Mouse (Mus musculus): Measurements from ENCODE around the gene B4galnt2. TPM values are rescaled to one million over a fixed set of nuclear protein-coding genes. Genes with fewer than 3 reads are reported as not detected.

B4galnt2 gene
- polyA plus RNA-seq, 1 experiment = 0.14 TPM

GRCm38 (mm10) chr11:95840694-95841497 is 73.8 kb downstream of the B4galnt2 start:
- no peak for TF ChIP-seq POLR2AphosphoS2 (IDR thresholded peaks at IDR 0.05; ENCODE audit: insufficient read length, low read depth)
- no peak for TF ChIP-seq MYOG (IDR thresholded peaks at IDR 0.05; ENCODE audit: control insufficient read depth in 1 of 3, insufficient read depth in 1 of 3, insufficient read length in 2 of 3, low read depth in 2 of 3)
- TF ChIP-seq TCF12 (IDR thresholded peaks at IDR 0.05; ENCODE audit: insufficient read depth, poor library complexity, severe bottlenecking) = no peak
- no peak for TF ChIP-seq POLR2A (IDR thresholded peaks at IDR 0.05; ENCODE audit: insufficient read length, low read depth)
- TF ChIP-seq USF1 (IDR thresholded peaks at IDR 0.05; ENCODE audit: low read depth) = no peak
- TF ChIP-seq TCF3 (IDR thresholded peaks at IDR 0.05; ENCODE audit: insufficient read length, low read depth) = no peak
- TF ChIP-seq REST (IDR thresholded peaks at IDR 0.05; ENCODE audit: insufficient read depth, insufficient read length) = no peak
- TF ChIP-seq E2F4 (IDR thresholded peaks at IDR 0.05; ENCODE audit: insufficient read depth) = no peak
- TF ChIP-seq MYOD1 (IDR thresholded peaks at IDR 0.05; ENCODE audit: control insufficient read depth in 1 of 3, insufficient read length in 2 of 3, low read depth in 2 of 3) = no peak
- TF ChIP-seq CEBPB (IDR thresholded peaks at IDR 0.05; ENCODE audit: insufficient read depth, poor library complexity, severe bottlenecking) = no peak
- no peak for TF ChIP-seq SRF (IDR thresholded peaks at IDR 0.05; ENCODE audit: control insufficient read depth, insufficient read length, low read depth)
- TF ChIP-seq MAX (IDR thresholded peaks at IDR 0.05; ENCODE audit: low read depth) = no peak
- H3K4me2 ChIP-seq (ENCODE audit: low read depth) = no peak overlapping the region
- H3ac ChIP-seq (ENCODE audit: control insufficient read depth, insufficient read length) = no peak overlapping the region
- H3K36me3 ChIP-seq (ENCODE audit: control insufficient read depth, insufficient read depth) = no peaks in the 10 kb centered on the region
- H3K4me3 ChIP-seq = no peak overlapping the region
- no peaks in the 10 kb centered on the region for H3K27me3 ChIP-seq (ENCODE audit: control insufficient read depth, insufficient read depth, insufficient read length)
- H3K79me2 ChIP-seq (ENCODE audit: control insufficient read depth, insufficient read depth) = no peaks in the 10 kb centered on the region

GRCm38 (mm10) chr11:95838999-95839868 is 75.5 kb downstream of the B4galnt2 start:
- H3K27me3 ChIP-seq (ENCODE audit: control insufficient read depth, insufficient read depth, insufficient read length) = no peaks in the 10 kb centered on the region
- no peak overlapping the region for H3K4me2 ChIP-seq (ENCODE audit: low read depth)

GRCm38 (mm10) chr11:95838598-95838997 is 76.1 kb downstream of the B4galnt2 start:
- no peak overlapping the region for H3K4me3 ChIP-seq

More at GRCm38 (mm10) chr11:95838999-95839868, 75.5 kb downstream of the B4galnt2 start:
- Histone ChIP-seq H3K36me3 (ENCODE audit: control insufficient read depth, insufficient read depth) (no peaks in the 10 kb centered on the region), H3ac (ENCODE audit: control insufficient read depth, insufficient read length) (no peak overlapping the region), H3K79me2 (ENCODE audit: control insufficient read depth, insufficient read depth) (no peaks in the 10 kb centered on the region), H3K4me3 (no peak overlapping the region)
- TF ChIP-seq MYOG (IDR thresholded peaks at IDR 0.05; ENCODE audit: control insufficient read depth in 1 of 3, insufficient read depth in 1 of 3, insufficient read length in 2 of 3, low read depth in 2 of 3) (no peak), E2F4 (IDR thresholded peaks at IDR 0.05; ENCODE audit: insufficient read depth) (no peak), SRF (IDR thresholded peaks at IDR 0.05; ENCODE audit: control insufficient read depth, insufficient read length, low read depth) (no peak), REST (IDR thresholded peaks at IDR 0.05; ENCODE audit: insufficient read depth, insufficient read length) (no peak), TCF3 (IDR thresholded peaks at IDR 0.05; ENCODE audit: insufficient read length, low read depth) (no peak), MAX (IDR thresholded peaks at IDR 0.05; ENCODE audit: low read depth) (no peak), CEBPB (IDR thresholded peaks at IDR 0.05; ENCODE audit: insufficient read depth, poor library complexity, severe bottlenecking) (no peak), MYOD1 (IDR thresholded peaks at IDR 0.05; ENCODE audit: control insufficient read depth in 1 of 3, insufficient read length in 2 of 3, low read depth in 2 of 3) (no peak), TCF12 (IDR thresholded peaks at IDR 0.05; ENCODE audit: insufficient read depth, poor library complexity, severe bottlenecking) (no peak), POLR2A (IDR thresholded peaks at IDR 0.05; ENCODE audit: insufficient read length, low read depth) (no peak), POLR2AphosphoS2 (IDR thresholded peaks at IDR 0.05; ENCODE audit: insufficient read length, low read depth) (no peak), USF1 (IDR thresholded peaks at IDR 0.05; ENCODE audit: low read depth) (no peak)

GRCm38 (mm10) chr11:95837059-95837458 is 77.6 kb downstream of the B4galnt2 start, which contains the start of gene Gngt2:
Gene Gngt2 (plus strand): TSS chr11:95837216.
- Histone ChIP-seq H3K79me2 (ENCODE audit: control insufficient read depth, insufficient read depth) (no peaks in the 10 kb centered on the region), H3K4me3 (no peak within 1 kb of the TSS), H3K27me3 (ENCODE audit: control insufficient read depth, insufficient read depth, insufficient read length) (no peaks in the 10 kb centered on the region), H3ac (ENCODE audit: control insufficient read depth, insufficient read length) (no peak within 1 kb of the TSS), H3K4me2 (ENCODE audit: low read depth) (no peak within 1 kb of the TSS), H3K36me3 (ENCODE audit: control insufficient read depth, insufficient read depth) (no peaks in the 10 kb centered on the region)
- TF ChIP-seq MAX (IDR thresholded peaks at IDR 0.05; ENCODE audit: low read depth) = no peak
- no peak for TF ChIP-seq E2F4 (IDR thresholded peaks at IDR 0.05; ENCODE audit: insufficient read depth)
- no peak for TF ChIP-seq TCF12 (IDR thresholded peaks at IDR 0.05; ENCODE audit: insufficient read depth, poor library complexity, severe bottlenecking)
- TF ChIP-seq POLR2A (IDR thresholded peaks at IDR 0.05; ENCODE audit: insufficient read length, low read depth) = no peak
- TF ChIP-seq MYOD1 (IDR thresholded peaks at IDR 0.05; ENCODE audit: control insufficient read depth in 1 of 3, insufficient read length in 2 of 3, low read depth in 2 of 3) = no peak

More at GRCm38 (mm10) chr11:95838598-95838997, 76.1 kb downstream of the B4galnt2 start:
- H3K4me2 ChIP-seq (ENCODE audit: low read depth) = no peak overlapping the region
- TF ChIP-seq POLR2AphosphoS2 (IDR thresholded peaks at IDR 0.05; ENCODE audit: insufficient read length, low read depth) (no peak), REST (IDR thresholded peaks at IDR 0.05; ENCODE audit: insufficient read depth, insufficient read length) (no peak), SRF (IDR thresholded peaks at IDR 0.05; ENCODE audit: control insufficient read depth, insufficient read length, low read depth) (no peak), CEBPB (IDR thresholded peaks at IDR 0.05; ENCODE audit: insufficient read depth, poor library complexity, severe bottlenecking) (no peak), MYOG (IDR thresholded peaks at IDR 0.05; ENCODE audit: control insufficient read depth in 1 of 3, insufficient read depth in 1 of 3, insufficient read length in 2 of 3, low read depth in 2 of 3) (no peak), MYOD1 (IDR thresholded peaks at IDR 0.05; ENCODE audit: control insufficient read depth in 1 of 3, insufficient read length in 2 of 3, low read depth in 2 of 3) (no peak), TCF12 (IDR thresholded peaks at IDR 0.05; ENCODE audit: insufficient read depth, poor library complexity, severe bottlenecking) (no peak)
- no peaks in the 10 kb centered on the region for H3K79me2 ChIP-seq (ENCODE audit: control insufficient read depth, insufficient read depth)
- no peak overlapping the region for H3ac ChIP-seq (ENCODE audit: control insufficient read depth, insufficient read length)
- no peaks in the 10 kb centered on the region for H3K36me3 ChIP-seq (ENCODE audit: control insufficient read depth, insufficient read depth)
- H3K27me3 ChIP-seq (ENCODE audit: control insufficient read depth, insufficient read depth, insufficient read length) = no peaks in the 10 kb centered on the region

All from myocyte (in vitro differentiated cells).